Mouse (Mus musculus) thymus, postnatal 36 days (tissue): ENCODE results near the gene Fam107b.

Experiments
- DNase-seq, 2 experiments: peaks; one replicate each; pipeline ENCODE4 v3.0.0; 2022; ENCODE audit warnings: mixed read lengths in 2 of 2

Fam107b gene

GRCm38 (mm10) chr2:3608868-3609854, 38.9 kb downstream of the Fam107b start:
- no peak for DNase-seq

DNA sequence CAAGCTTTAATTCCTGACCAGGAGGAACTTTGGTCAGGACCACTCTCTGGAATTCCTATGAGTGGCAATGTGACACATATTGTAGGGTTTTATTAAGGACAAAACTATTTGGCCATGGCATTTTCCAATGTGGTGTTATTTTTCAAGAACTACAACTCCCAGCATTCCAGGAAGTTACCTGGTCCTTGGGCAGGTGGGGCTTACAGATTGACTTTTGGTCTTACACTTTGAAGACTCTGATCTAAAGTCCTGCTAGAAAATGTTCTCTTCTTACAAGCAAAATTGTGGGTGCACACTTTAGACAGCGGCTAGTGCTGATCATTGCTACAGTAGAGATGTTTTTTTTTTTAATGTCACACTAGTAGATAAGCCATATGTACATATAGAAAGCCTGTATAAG, 48.2 kb downstream of the Fam107b start:
- DNase-seq: no peak

GRCm38 (mm10) chr2:3621568-3621967, 51.3 kb downstream of the Fam107b start:
- no peak for DNase-seq

DNA sequence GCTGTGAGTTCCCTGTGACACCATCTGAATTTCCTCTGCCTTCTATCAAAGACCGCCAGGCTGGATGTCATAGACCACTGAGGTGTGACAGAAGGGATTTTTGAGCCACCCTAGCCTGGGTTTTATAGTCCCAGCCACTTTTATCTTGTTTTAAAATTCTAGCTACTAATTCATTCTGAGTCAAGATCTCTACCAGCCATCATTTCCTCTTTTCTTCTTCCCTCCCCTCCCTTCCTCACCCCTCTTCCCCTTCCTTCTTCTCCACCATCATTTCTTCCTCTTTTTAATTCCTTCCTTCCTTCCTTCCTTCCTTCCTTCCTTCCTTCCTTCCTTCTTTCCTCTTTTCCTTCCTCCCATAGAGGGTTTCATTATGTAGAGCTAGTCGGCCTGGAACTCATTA, 51.9 kb downstream of the Fam107b start:
- no peak for DNase-seq

DNA sequence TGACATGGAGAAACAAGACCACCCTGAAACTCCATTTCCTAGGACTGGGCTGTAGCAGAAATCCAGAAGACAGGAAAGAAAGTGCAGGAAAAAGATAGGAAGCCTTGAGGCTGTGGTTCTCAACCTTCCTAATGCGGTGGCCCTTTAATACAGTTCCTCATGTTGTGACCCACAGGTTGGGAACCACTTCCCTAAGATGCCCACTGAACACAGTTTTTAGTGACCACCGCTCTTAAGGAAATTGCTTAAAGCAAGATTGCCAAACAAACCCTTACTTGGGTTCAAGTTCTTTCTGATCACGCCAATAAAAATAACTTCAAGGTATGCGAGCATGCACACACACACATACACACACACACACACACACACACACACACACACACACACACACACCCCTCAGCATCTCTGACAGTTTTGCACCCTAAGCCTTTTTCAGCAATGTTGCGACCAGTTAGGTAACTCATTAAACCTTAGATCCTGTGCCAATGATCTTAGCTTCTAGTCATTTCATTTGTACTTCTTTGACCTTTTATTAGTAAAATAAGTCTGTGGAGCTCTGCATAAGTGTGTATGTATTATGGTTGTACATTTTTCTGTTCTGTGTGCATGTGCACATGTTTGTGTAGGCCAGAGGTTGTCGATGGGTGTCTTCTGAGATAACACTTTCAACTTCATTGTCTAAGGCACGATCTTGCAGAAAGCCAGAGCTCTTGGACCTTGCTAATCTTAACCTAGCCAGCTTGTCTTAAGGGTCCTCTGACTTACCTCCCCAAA, 53.1 kb downstream of the Fam107b start:
- DNase-seq: no peak

- no peak for DNase-seq
These were observed 53.8 kb downstream of the Fam107b start for GRCm38 (mm10) chr2:3623981-3624584.

- no peak for DNase-seq
These were observed 58.8 kb downstream of the Fam107b start for GRCm38 (mm10) chr2:3629096-3629495.

DNA sequence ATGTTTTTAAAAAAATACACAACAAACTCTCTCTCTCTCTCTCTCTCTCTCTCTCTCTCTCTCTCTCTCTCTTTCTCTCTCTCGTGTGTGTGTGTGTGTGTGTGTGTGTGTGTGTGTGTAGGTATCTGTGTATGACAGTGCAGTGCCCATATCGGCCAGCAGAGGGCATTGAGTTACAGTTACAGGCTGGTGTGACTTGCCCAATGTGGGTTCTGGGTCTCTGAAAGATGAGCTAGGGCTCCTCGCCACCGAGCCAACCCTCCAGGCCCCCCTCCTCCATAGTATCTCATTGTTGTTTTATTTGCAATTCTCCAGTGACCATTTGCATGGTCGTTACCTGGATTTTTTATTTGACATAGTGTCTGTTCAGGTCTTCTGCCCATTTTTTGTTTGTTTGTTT, 59.5 kb downstream of the Fam107b start:
- DNase-seq: peak; percentile 56 to 62

GRCm38 (mm10) chr2:3630769-3631477, 60.6 kb downstream of the Fam107b start:
- DNase-seq: no peak

- DNase-seq: no peak
These were observed 62.8 kb downstream of the Fam107b start for GRCm38 (mm10) chr2:3633137-3633536.

GRCm38 (mm10) chr2:3636771-3637170, 66.5 kb downstream of the Fam107b start:
- no peak for DNase-seq

- no peak for DNase-seq
These were observed 70.9 kb downstream of the Fam107b start for GRCm38 (mm10) chr2:3641001-3641770.

- DNase-seq: no peak
These were observed 72.7 kb downstream of the Fam107b start for GRCm38 (mm10) chr2:3642949-3643348.

- no peak for DNase-seq
These were observed 75.5 kb downstream of the Fam107b start for GRCm38 (mm10) chr2:3645741-3646140.

GRCm38 (mm10) chr2:3649171-3649570, 78.9 kb downstream of the Fam107b start:
- DNase-seq: no peak

- DNase-seq: no peak
These were observed 84.3 kb downstream of the Fam107b start for GRCm38 (mm10) chr2:3654606-3655005.

GRCm38 (mm10) chr2:3656091-3656490, 85.8 kb downstream of the Fam107b start:
- DNase-seq: no peak

- no peak for DNase-seq
These were observed 86.5 kb downstream of the Fam107b start for GRCm38 (mm10) chr2:3656834-3657233.

DNA sequence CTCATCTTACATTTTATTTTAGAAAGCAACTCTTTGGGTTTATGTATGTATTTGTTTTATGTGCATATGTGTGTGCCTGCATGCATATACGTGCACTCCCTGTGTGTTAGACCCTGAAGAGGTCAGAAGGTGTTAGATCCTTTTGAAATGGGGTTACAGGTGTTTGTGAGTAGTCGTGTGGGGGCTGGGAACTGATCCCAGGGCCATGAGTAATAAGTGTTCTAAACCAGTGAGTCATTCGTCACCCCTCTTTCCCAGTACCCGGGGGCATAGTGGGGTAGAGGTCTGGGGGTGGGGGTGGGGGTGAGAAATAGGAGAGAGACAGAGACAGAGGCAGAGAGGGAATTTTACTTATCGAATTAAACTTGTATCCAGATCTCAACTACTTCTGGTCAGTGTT, 87.1 kb downstream of the Fam107b start:
- peak in 1 of 2 experiments; percentile 57 for DNase-seq

DNA sequence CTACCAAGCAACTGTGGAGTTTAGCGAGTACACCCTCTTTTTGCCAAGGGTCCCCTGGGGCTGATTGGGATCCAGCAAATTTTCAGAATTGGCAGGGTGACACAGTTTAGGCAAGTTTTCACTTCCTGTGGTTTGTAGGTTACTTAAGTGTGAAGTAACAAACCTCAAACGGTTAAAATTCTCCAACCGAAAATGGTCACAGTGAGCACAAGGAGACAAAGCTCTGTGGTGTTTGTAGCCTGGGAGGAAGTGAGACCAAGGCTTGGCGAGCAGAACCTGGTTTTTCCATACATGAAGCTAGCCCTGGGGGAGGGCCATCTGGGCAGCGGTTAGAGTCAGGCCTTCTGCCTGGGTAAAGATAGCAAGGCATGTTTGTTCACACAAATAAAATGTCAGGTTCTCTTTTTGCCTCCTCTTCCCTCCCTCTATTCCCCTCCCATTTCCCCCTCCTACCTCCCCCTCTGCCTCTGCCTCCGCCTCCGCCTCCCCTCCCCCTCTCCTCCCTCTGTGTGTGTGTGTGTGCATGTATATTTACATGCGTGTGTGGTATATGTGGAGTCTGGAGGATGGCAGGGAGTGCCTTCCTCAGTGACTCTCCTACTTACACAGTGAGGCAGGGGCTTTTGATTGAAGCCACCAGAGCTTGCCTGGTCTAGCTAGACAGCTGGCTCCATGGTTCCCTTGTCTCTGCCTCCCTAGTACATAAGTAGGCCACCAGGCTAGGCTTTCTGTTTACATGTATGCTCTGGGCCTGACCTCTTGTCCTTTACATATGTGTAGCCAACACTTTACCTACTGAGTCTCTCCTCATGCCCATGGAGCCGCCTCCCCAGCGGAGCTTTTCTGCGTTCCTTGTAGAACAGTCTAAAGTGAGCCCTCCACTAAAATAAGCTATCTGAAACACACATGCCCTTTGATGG, 87.8 kb downstream of the Fam107b start:
- peak; percentile 81 to 83 for DNase-seq

DNA sequence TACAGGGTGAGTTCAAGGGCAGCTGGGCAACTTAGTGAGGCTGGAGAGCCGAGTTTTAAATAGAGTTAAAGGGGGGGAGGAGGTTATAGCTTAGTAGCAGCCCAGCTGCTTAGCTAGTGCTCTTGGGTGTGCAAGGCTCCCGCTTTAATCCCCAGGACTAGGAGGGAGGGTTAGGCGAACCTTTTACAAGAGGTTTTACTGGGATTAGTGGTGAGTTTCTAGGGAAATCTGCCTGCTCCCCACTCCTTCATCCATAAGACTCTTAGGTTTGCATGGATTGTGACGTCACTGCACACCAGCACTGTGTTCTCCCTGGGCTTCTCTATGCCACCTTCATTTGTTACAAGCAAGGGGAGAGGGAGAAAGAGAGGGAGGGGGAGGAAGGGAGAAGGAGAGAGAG, 88.6 kb downstream of the Fam107b start:
- DNase-seq: peak; percentile 22 to 30
